Mouse (Mus musculus): ENCODE results near the gene Tmem246. TPM values are rescaled to one million over a fixed set of nuclear protein-coding genes. Genes with fewer than 3 reads are reported as not detected.
"Not testable (repeated sequence)": the region's sequence is repeated elsewhere in the genome, so short reads cannot be mapped to it uniquely, and the experiment has no call there.

Tmem246 gene
- polyA plus RNA-seq, 1 experiment: 52.8 TPM

DNA sequence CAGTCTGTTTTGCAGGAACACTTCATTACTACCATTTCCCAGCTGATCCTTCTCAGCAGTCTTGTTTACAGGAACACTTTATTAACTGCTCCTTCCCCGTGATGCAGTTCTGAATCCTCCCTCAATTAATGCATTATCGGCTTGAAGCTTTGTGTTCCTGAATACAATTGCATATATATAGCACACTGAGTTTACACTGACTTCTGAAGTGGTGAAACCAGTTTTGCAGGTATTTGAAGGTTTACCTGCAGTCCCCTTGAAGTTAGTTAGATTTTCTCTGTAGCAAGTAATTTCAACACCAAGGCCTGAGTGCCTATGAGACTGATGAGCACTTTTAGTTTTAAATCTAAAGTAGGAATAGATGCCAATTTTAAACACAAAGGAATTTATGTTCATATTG is 24.6 kb upstream of the Tmem246 start:
- DNase-seq: no peak
- 48% methylated on average over 2 of the region's 2 CpGs for WGBS
- TF ChIP-seq POLR2A (IDR thresholded peaks at IDR 0.05; ENCODE audit: borderline replicate concordance, extremely low read depth, low read depth, low read length): no peak
- TF ChIP-seq CTCF (IDR thresholded peaks at IDR 0.05; ENCODE audit: insufficient read depth, low read length): no peak
- no peaks in the 10 kb centered on the region for H3K4me1 ChIP-seq (ENCODE audit: control insufficient read depth, insufficient read depth, low read length)
- peak overlapping the region; percentile 38 for H3K4me3 ChIP-seq (replicated peaks; ENCODE audit: extremely low read depth, low read depth, low read length)

DNA sequence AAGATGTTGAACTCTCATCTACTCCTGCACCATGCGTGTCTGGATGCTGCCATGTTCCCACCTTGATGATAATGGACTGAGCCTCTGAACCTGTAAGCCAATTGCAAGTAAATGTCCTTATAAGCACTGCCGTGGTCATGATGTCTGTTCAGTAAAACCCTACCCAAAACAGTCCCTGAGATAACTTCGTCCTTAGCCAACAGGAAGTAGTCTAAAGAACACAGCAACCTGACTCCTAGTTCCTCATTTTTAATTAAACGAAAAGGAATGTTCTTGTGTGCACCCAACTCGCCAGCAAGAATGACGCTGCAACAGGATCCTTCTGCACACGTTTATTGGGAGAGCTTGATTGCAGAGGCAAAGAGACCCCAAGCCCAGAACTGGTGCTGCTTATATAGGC is 22.2 kb upstream of the Tmem246 start:
- 71% methylated on average over 7 of the region's 7 CpGs for WGBS

DNA sequence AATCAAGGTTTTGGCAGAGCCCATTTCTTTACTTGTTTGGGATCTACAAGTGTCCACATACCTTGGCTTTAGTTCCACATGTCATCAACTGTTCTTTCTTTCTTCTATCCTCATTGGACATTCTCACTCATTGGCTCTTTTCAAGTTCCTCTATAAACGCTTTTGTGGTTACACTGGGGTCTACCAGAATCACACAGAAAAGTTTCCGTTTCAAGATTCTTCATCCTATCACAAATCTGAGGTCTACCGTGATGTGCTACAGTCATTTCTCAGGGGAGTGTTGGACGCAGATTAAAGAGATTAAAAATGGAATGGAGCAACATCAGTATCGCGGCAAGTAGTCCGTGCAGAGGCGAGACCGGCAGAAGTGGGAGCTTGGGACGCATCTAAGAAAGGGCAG is 19.2 kb upstream of the Tmem246 start:
- no peak overlapping the region for H3K4me3 ChIP-seq (replicated peaks; ENCODE audit: extremely low read depth, low read depth, low read length)
- TF ChIP-seq POLR2A (IDR thresholded peaks at IDR 0.05; ENCODE audit: borderline replicate concordance, extremely low read depth, low read depth, low read length) (no peak), CTCF (IDR thresholded peaks at IDR 0.05; ENCODE audit: insufficient read depth, low read length) (no peak)
- no peaks in the 10 kb centered on the region for H3K4me1 ChIP-seq (ENCODE audit: control insufficient read depth, insufficient read depth, low read length)
- WGBS: 75% methylated on average over 10 of the region's 10 CpGs
- no peak for DNase-seq

More for the DNA sequence above, 22.2 kb upstream of the Tmem246 start:
- not testable (repeated sequence) for DNase-seq; H3K4me1 ChIP-seq (ENCODE audit: control insufficient read depth, insufficient read depth, low read length); H3K4me3 ChIP-seq (replicated peaks; ENCODE audit: extremely low read depth, low read depth, low read length)

DNA sequence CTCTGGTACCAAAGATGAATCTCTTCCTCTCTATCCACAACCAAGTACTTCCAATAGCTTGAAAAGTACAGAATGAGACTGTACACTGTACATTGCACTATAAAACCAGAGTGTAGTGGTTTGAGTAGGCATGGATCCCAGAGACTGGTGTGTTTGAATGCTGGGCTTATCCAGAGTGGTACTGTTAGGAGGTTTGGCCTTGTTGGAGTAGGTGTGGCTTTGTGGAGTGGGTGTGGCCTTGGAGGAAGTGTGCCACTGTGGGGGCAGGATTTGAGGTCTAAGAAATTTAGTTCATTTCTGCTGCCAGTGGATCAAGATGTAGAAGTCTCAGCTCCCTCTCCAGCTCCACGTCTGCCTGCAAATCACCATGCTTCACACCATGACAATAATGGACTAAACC is 7.8 kb upstream of the Tmem246 start:
- no peak for TF ChIP-seq CTCF (IDR thresholded peaks at IDR 0.05; ENCODE audit: insufficient read depth, low read length)
- no peak for TF ChIP-seq POLR2A (IDR thresholded peaks at IDR 0.05; ENCODE audit: borderline replicate concordance, extremely low read depth, low read depth, low read length)
- peaks cover 3% of the 10 kb centered on the region; the same call in 1 of the 2 replicates for H3K4me1 ChIP-seq (ENCODE audit: control insufficient read depth, insufficient read depth, low read length)
- no peak for DNase-seq
- 95% methylated on average over 1 of the region's 1 CpGs for WGBS
- H3K4me3 ChIP-seq (replicated peaks; ENCODE audit: extremely low read depth, low read depth, low read length): no peak overlapping the region

DNA sequence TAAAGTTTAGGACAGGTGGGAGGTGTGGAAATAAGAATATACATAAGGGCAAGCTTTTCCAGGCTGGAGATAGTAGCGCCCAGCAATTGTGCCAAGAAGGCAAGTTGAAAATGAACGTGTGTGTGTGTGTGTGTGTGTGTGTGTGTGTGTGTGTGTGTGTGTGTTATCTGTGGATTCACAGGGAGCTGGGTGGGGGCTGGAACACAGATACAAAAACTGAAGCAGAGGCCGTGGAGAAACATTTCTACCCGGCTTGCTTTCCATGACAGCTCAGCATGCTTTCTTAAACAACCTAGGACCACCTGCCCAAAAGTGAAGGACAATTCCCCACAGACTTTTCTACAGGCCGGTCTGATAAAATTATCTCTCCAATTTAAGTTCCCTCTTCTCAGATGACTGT is 6.9 kb upstream of the Tmem246 start:
- H3K4me3 ChIP-seq (replicated peaks; ENCODE audit: extremely low read depth, low read depth, low read length): no peak overlapping the region
- TF ChIP-seq CTCF (IDR thresholded peaks at IDR 0.05; ENCODE audit: insufficient read depth, low read length): no peak
- no peak for TF ChIP-seq POLR2A (IDR thresholded peaks at IDR 0.05; ENCODE audit: borderline replicate concordance, extremely low read depth, low read depth, low read length)
- H3K4me1 ChIP-seq (ENCODE audit: control insufficient read depth, insufficient read depth, low read length): peaks cover 3% of the 10 kb centered on the region; the same call in 1 of the 2 replicates
- 85% methylated on average over 5 of the region's 5 CpGs for WGBS
- DNase-seq: no peak

DNA sequence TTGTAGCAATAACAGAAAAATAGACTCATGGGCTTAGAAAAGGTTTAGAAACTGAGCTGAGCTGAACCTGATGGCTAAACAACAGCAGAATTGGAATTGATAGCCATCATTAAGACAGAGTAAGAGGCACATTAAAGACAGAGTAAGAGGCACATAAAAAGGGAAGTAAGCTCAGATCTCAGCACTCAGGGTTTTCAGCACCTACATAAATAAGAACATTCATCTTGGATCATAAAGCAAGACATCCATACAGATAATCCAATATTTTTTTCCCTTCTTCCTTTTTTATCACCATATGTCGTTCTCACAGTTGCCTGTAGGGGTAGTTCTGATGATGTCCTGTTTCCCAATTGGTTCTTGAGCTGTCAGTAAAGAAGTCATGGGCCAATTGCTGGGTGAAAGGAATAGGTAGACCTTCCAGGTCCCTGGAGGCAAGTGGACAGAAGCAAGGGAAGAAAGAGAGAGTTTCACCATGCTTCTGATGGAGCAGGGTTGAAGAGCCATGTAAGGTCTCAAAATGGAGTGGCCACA is 6.4 kb upstream of the Tmem246 start:
- H3K4me3 ChIP-seq (replicated peaks; ENCODE audit: extremely low read depth, low read depth, low read length): no peak overlapping the region
- TF ChIP-seq CTCF (IDR thresholded peaks at IDR 0.05; ENCODE audit: insufficient read depth, low read length) (no peak), POLR2A (IDR thresholded peaks at IDR 0.05; ENCODE audit: borderline replicate concordance, extremely low read depth, low read depth, low read length) (no peak)
- whole genome bisulfite sequencing: 39% methylated on average over 1 of the region's 1 CpGs
- H3K4me1 ChIP-seq (ENCODE audit: control insufficient read depth, insufficient read depth, low read length): peaks cover 3% of the 10 kb centered on the region; the same call in 1 of the 2 replicates
- DNase-seq: no peak

DNA sequence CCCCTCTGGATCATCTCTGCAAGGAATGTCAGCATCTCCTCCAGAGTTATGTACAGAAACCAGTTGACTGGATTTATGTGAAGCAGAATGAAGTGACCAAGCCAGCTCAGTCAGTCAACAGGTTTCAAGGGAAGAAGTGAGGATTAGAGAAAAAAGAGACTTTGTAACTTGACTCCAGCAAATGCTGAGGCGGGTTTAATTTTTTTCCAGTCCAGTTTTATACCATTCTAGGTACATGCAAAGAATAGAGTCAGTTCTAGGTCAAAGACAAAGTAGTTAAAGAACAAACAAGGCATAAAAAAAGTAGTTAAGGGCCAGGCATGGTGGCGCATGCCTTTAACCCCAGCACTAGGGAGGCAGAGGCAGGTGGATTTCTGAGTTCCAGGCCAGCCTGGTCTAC is 5.5 kb upstream of the Tmem246 start:
- 90% methylated on average over 2 of the region's 2 CpGs for WGBS
- no peak for TF ChIP-seq CTCF (IDR thresholded peaks at IDR 0.05; ENCODE audit: insufficient read depth, low read length)
- TF ChIP-seq POLR2A (IDR thresholded peaks at IDR 0.05; ENCODE audit: borderline replicate concordance, extremely low read depth, low read depth, low read length): no peak
- Histone ChIP-seq H3K4me1 (ENCODE audit: control insufficient read depth, insufficient read depth, low read length) (peaks cover 3% of the 10 kb centered on the region; the same call in 1 of the 2 replicates), H3K4me3 (replicated peaks; ENCODE audit: extremely low read depth, low read depth, low read length) (no peak overlapping the region)
- no peak for DNase-seq

DNA sequence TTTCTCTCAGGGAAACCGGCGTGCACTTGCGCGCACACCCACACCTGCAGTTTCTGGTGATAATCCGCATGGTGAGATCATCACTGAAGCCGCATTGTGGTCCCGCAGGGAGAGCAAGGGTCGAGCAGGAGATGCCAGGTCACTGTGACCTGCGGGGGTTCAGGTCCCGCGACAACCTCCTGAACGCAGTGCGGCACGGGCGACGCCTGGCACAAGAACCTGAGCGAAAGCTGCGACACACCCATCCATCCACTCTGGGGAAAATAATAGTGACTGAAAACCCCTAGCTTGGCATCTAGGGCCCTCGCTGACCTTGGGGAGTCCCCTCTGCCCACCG is 862 bp downstream of the Tmem246 start:
- 3% methylated on average over 20 of the region's 20 CpGs for WGBS
- no peak for TF ChIP-seq CTCF (IDR thresholded peaks at IDR 0.05; ENCODE audit: insufficient read depth, low read length)
- TF ChIP-seq POLR2A (IDR thresholded peaks at IDR 0.05; ENCODE audit: borderline replicate concordance, extremely low read depth, low read depth, low read length): no peak
- no peak for DNase-seq

DNA sequence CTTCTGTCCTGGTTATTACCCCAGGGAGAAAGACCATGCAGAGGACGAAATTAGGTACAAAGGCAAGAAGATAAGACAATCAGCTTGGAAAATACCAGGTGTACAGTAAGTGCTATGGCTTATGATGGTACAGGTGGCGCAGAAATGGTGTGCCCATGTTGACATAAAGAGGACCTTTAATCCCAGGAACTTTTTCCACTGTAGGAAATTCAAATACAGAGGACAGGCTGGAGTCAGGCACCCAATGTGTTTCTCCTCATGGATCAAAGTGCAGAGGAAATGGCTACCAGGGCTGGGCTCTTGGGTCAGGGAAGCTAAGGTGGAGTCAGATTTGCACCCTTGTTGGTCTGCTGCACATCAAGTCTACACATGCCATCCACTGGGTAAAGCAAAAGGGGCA is 7.5 kb downstream of the Tmem246 start:
- H3K4me3 ChIP-seq (replicated peaks; ENCODE audit: extremely low read depth, low read depth, low read length): no peak overlapping the region
- DNase-seq: no peak
- WGBS: 93% methylated on average over 2 of the region's 2 CpGs
- H3K4me1 ChIP-seq (ENCODE audit: control insufficient read depth, insufficient read depth, low read length): no peaks in the 10 kb centered on the region; the same call in 1 of the 2 replicates
- TF ChIP-seq POLR2A (IDR thresholded peaks at IDR 0.05; ENCODE audit: borderline replicate concordance, extremely low read depth, low read depth, low read length): no peak
- no peak for TF ChIP-seq CTCF (IDR thresholded peaks at IDR 0.05; ENCODE audit: insufficient read depth, low read length)

More for the DNA sequence above, 862 bp downstream of the Tmem246 start:
- Histone ChIP-seq H3K4me1 (ENCODE audit: control insufficient read depth, insufficient read depth, low read length) (no peaks in the 10 kb centered on the region; the same call in 1 of the 2 replicates), H3K4me3 (replicated peaks; ENCODE audit: extremely low read depth, low read depth, low read length) (peak overlapping the region; percentile 70)

DNA sequence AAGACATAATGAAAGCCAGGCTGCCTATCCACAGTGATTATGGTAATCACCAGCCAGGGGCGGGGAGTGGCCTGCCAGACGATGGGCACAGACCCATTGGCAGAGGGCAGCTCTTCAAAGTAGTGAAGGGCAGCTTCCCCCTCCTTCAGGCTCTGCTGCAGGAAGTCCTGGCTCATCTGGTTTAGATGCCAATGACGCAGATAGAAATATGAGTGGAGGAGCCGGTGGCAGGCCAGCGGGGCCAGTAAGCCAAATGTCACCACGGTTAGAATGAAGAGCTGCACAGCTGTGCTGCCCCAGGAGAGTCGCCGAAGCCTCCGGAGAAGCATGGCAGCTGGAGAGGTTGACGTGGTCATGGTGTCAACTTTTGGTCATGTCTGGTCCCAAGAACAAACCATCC is 10.9 kb downstream of the Tmem246 start:
- no peak for DNase-seq
- WGBS: 89% methylated on average over 10 of the region's 10 CpGs
- peaks cover 3% of the 10 kb centered on the region; the same call in 1 of the 2 replicates for H3K4me1 ChIP-seq (ENCODE audit: control insufficient read depth, insufficient read depth, low read length)
- TF ChIP-seq POLR2A (IDR thresholded peaks at IDR 0.05; ENCODE audit: borderline replicate concordance, extremely low read depth, low read depth, low read length) (no peak), CTCF (IDR thresholded peaks at IDR 0.05; ENCODE audit: insufficient read depth, low read length) (no peak)
- no peak overlapping the region for H3K4me3 ChIP-seq (replicated peaks; ENCODE audit: extremely low read depth, low read depth, low read length)
